Mouse (Mus musculus) retina, adult 2 months (tissue): ENCODE results near the gene Tbl3.
"Not testable (repeated sequence)": the region's sequence is repeated elsewhere in the genome, so short reads cannot be mapped to it uniquely, and the experiment has no call there.

Experiments
- DNase-seq: peaks from one replicate; pipeline ENCODE4 v3.0.0-alpha.2; 2012; ENCODE audit warnings: low read depth, low spot score

Gene Tbl3

GRCm38 (mm10) chr17:24727618-24728017, 20.2 kb upstream of the Tbl3 start, which contains the start of gene Rpl3l:
TSS of gene Rpl3l (plus strand) at chr17:24727820.
- DNase-seq = no peak

GRCm38 (mm10) chr17:24725637-24726390, 18.4 kb upstream of the Tbl3 start:
- no peak for DNase-seq

GRCm38 (mm10) chr17:24724184-24724583, 16.7 kb upstream of the Tbl3 start, which contains the start of gene Ndufb10:
TSS of gene Ndufb10 (minus strand) at chr17:24724478.
- DNase-seq = peak; percentile 87

- no peak for DNase-seq
Measured at GRCm38 (mm10) chr17:24723881-24724180, 16.4 kb upstream of the Tbl3 start.

- no peak for DNase-seq
Measured at GRCm38 (mm10) chr17:24723122-24723880, 15.8 kb upstream of the Tbl3 start.

GRCm38 (mm10) chr17:24722220-24722924, 14.9 kb upstream of the Tbl3 start:
- DNase-seq = no peak

DNA sequence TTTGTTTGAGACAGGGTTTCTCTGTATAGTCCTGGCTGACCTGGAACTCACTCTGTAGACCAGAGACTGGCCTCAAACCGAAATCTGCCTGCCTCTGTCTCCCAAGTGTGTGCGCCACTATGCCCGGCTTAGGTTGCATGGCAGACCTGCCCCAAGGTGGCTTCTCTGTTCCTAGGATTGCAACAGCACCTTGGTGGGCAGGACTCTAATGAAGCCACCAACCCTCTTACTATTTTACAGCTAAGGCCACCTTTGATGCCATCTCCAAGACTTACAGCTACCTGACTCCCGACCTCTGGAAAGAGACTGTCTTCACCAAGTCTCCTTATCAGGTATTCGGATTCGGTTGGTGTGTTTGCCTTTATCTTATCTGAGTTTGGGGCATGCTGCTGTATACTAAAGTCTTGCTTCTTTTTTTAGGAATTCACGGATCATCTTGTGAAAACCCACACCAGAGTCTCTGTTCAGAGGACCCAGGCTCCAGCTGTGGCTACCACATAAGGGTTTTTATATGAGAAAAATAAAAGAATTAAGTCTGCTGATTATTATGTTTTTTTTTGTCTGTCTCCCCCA, 14.0 kb upstream of the Tbl3 start:
- not testable (repeated sequence) for DNase-seq

GRCm38 (mm10) chr17:24720616-24721015, 13.2 kb upstream of the Tbl3 start:
- not testable (repeated sequence) for DNase-seq

DNA sequence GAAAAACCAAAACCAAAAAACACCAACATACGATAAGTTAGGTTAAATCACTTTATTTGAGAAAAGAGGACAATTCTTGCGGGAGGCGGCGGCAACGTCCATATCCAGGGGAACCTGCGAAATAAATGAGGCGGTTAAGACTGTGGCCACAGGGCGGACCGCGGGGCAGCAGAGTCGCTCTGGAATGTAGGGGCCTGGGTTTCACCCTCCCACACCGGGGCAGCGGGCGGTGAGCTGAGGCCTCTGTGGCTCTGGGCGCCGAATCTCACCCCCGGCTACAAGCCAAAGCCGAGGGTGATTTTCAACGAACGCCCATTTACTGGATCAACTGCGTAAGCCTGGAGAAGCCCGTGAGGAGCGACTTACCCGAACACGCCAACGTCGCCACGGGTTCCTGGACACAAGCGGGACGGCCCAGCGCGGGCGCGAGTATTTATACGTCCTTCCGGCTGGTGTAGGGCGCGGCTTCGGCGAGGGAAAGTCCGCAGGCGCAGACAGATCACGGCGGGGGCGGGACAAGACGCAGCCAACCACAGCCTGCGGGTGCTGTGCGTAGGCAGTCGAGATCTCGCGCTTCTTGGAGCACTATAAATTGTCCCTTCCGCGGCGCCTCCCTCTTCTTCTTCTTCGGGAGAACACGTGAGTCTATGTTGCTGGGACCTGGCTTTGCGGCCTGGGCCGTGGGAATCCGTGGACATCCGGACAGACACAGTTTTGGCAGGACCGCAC, 12.2 kb upstream of the Tbl3 start:
- DNase-seq = peak; percentile 94

GRCm38 (mm10) chr17:24718938-24719337, 11.5 kb upstream of the Tbl3 start:
- DNase-seq = not testable (repeated sequence)

- DNase-seq = no peak
Measured at GRCm38 (mm10) chr17:24717943-24718342, 10.5 kb upstream of the Tbl3 start, which contains the start of the genes Rnf151 and Rps2. TSS of gene Rnf151 (minus strand) at chr17:24718063. TSS of gene Rps2 (plus strand) at chr17:24718116.

GRCm38 (mm10) chr17:24716166-24716682, 8.8 kb upstream of the Tbl3 start:
- no peak for DNase-seq

GRCm38 (mm10) chr17:24715556-24715955, 8.1 kb upstream of the Tbl3 start:
- no peak for DNase-seq

- DNase-seq = no peak
Measured at GRCm38 (mm10) chr17:24708646-24709045, 1.2 kb upstream of the Tbl3 start.

DNA sequence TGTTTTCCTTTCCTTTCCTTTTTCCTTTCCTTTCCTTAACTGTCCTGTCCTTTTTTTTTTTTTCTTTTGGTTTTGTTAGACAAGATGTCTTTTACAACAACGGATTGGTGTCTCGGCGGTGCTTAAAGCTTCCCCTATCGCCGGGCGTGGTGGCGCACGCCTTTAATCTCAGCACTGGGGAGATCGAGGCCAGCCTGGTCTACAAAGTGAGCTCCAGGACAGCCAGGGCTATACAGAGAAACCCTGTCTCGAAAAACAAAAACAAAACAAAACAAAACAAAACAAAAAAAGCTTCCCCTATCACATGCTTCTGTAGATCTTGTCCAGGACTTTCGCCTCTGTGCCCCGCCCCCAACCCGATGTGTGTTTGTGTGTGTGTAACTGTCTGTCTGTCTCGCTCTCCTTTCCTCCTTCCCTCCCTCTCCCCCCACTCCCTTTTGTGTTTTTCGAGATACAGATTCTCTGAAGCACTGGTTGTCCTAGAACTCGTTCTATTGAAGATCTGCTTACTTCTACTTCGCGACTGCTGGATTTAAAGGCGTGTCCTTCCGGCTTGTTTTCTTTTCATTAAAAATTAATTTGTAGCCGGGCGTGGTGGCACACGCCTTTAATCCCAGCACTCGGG, 453 bp upstream of the Tbl3 start:
- DNase-seq = no peak

- DNase-seq = no peak
Measured at GRCm38 (mm10) chr17:24705821-24706220, 1.6 kb downstream of the Tbl3 start.

GRCm38 (mm10) chr17:24701251-24701650, 6.2 kb downstream of the Tbl3 start:
- no peak for DNase-seq

GRCm38 (mm10) chr17:24699473-24699872, 8.0 kb downstream of the Tbl3 start:
- DNase-seq = no peak

DNA sequence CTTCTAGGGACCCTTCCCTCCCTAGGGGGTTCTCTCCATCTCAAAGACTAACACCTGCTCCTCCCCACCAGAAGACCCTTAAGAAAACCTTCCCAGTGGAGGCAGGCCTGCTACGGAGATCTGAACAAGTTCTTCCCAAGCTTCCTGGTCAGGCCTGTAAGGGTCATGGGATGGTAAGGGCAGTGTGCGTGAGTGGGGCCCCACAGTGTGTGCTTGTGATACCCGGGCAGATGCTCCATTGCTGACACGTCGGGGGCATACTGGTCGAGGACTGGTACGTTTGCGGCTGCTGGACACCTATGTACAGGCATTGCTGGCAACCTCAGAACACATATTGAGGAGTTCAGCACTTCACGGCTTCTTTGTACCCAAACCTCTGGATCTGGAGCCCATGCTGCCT, 8.7 kb downstream of the Tbl3 start:
- no peak for DNase-seq

- DNase-seq = no peak
Measured at GRCm38 (mm10) chr17:24697985-24698384, 9.5 kb downstream of the Tbl3 start.
